Mouse (Mus musculus) MEL (cell line): ENCODE measurements around the gene Pxk. TPM values are rescaled to one million over a fixed set of nuclear protein-coding genes. Genes with fewer than 3 reads are reported as not detected.
"Not testable (repeated sequence)": the region's sequence is repeated elsewhere in the genome, so short reads cannot be mapped to it uniquely, and the experiment has no call there.

Experiments used
- DNase-seq: peaks from one replicate; pipeline ENCODE4 v3.0.0; 2011; ENCODE audit warnings: low read depth, low spot score
- H3K27ac ChIP-seq: 2 replicates; pipeline ENCODE4 v1.5.1; 2012; ENCODE audit warnings: low read depth, mild to moderate bottlenecking, control low read depth, low read length, moderate library complexity; ENCODE audit not compliant: control insufficient read depth
- H3K27me3 ChIP-seq, 2 experiments: fragments of 150-350 bp in 1 of 2; sonication (generic) in 1 of 2; 2 replicates each; pipeline ENCODE4 v1.6.1; 2012; ENCODE audit warnings: low read length in 2 of 2, mild to moderate bottlenecking in 2 of 2, improper control_type of control experiment in 1 of 2, moderate library complexity in 1 of 2; ENCODE audit not compliant: insufficient read depth in 2 of 2, control insufficient read depth in 1 of 2
- H3K36me3 ChIP-seq, 2 experiments: 2 replicates each; pipeline ENCODE4 v1.6.1; 2012 to 2014; ENCODE audit warnings: low read length in 2 of 2, improper control_type of control experiment in 1 of 2, inconsistent platforms in 1 of 2, mild to moderate bottlenecking in 1 of 2; ENCODE audit not compliant: insufficient read depth in 2 of 2, control insufficient read depth in 1 of 2
- H3K4me1 ChIP-seq, 2 experiments: fragments of 150-350 bp in 1 of 2; sonication (generic) in 1 of 2; 2 replicates each; pipeline ENCODE4 v1.6.1; 2012; ENCODE audit warnings: low read length in 2 of 2, improper control_type of control experiment in 1 of 2, mild to moderate bottlenecking in 1 of 2; ENCODE audit not compliant: insufficient read depth in 2 of 2, control insufficient read depth in 1 of 2
- H3K4me3 ChIP-seq, 2 experiments: fragments of 150-350 bp in 1 of 2; sonication (generic) in 1 of 2; 2 replicates each; pipeline ENCODE4 v1.5.1; 2012; ENCODE audit warnings: low read depth in 2 of 2, low read length in 2 of 2, mild to moderate bottlenecking in 2 of 2, moderate library complexity in 2 of 2, control low read depth in 1 of 2, improper control_type of control experiment in 1 of 2; ENCODE audit not compliant: control insufficient read depth in 1 of 2, insufficient read depth in 1 of 2
- H3K79me2 ChIP-seq: 2 replicates; pipeline ENCODE4 v1.6.1; 2012; ENCODE audit warnings: mild to moderate bottlenecking, low read length, moderate library complexity; ENCODE audit not compliant: control insufficient read depth, poor library complexity, insufficient read depth
- H3K9ac ChIP-seq: 2 replicates; pipeline ENCODE4 v1.6.1; 2012; ENCODE audit warnings: low read depth, mild to moderate bottlenecking, control low read depth, low read length, moderate library complexity; ENCODE audit not compliant: control insufficient read depth, poor library complexity, severe bottlenecking
- H3K9me3 ChIP-seq: fragments of 150-350 bp; sonication (generic); replicated peaks from 2 replicates; pipeline ENCODE4 v1.6.1; 2012; ENCODE audit warnings: mild to moderate bottlenecking, low read length, improper control_type of control experiment, moderate library complexity; ENCODE audit not compliant: insufficient read depth
- CHD1 ChIP-seq: IDR thresholded peaks from 2 replicates; pipeline ENCODE4 v1.6.1; 2012; ENCODE audit warnings: low read depth, mild to moderate bottlenecking, inconsistent platforms, low read length, improper control_type of control experiment
- CHD2 ChIP-seq: IDR thresholded peaks from 2 replicates; pipeline ENCODE4 v1.6.1; 2011; ENCODE audit warnings: low read length, improper control_type of control experiment
- EP300 ChIP-seq, 2 experiments: IDR thresholded peaks; 2 replicates each; pipeline ENCODE4 v1.6.1; 2011; ENCODE audit warnings: improper control_type of control experiment in 2 of 2, low read length in 2 of 2, low read depth in 1 of 2, mild to moderate bottlenecking in 1 of 2
- ETS1 ChIP-seq: IDR thresholded peaks from 2 replicates; pipeline ENCODE4 v1.6.1; 2012; ENCODE audit warnings: low read depth, mild to moderate bottlenecking, inconsistent platforms, low read length, improper control_type of control experiment, moderate library complexity
- GATA1 ChIP-seq: IDR thresholded peaks from 2 replicates; pipeline ENCODE4 v1.6.1; 2011; ENCODE audit warnings: low read depth, low read length, improper control_type of control experiment
- KAT2A ChIP-seq: conservative IDR thresholded peaks from 2 replicates; pipeline ENCODE4 v1.6.1; 2012; ENCODE audit warnings: low read depth, low read length, improper control_type of control experiment, inconsistent platforms
- MAFK ChIP-seq: IDR thresholded peaks from 2 replicates; pipeline ENCODE4 v1.6.1; 2011; ENCODE audit warnings: low read depth, mild to moderate bottlenecking, low read length, improper control_type of control experiment, borderline replicate concordance
- MAX ChIP-seq: IDR thresholded peaks from 2 replicates; pipeline ENCODE4 v1.6.1; 2011; ENCODE audit warnings: low read length, improper control_type of control experiment
- MEF2A ChIP-seq: IDR thresholded peaks from 2 replicates; pipeline ENCODE4 v1.6.1; 2014; ENCODE audit warnings: low read depth, mild to moderate bottlenecking, inconsistent platforms, low read length, improper control_type of control experiment; ENCODE audit not compliant: poor library complexity, insufficient replicate concordance, severe bottlenecking; ENCODE audit errors: extremely low read depth
- MXI1 ChIP-seq: IDR thresholded peaks from 2 replicates; pipeline ENCODE4 v1.6.1; 2011; ENCODE audit warnings: mild to moderate bottlenecking, low read depth, low read length, improper control_type of control experiment
- MYB ChIP-seq: IDR thresholded peaks from 2 replicates; pipeline ENCODE4 v1.6.1; 2011; ENCODE audit warnings: mild to moderate bottlenecking, low read depth, low read length, improper control_type of control experiment
- MYC ChIP-seq: IDR thresholded peaks from 2 replicates; pipeline ENCODE4 v1.6.1; 2011; ENCODE audit warnings: low read depth, mild to moderate bottlenecking, low read length, improper control_type of control experiment, moderate library complexity
- NELFE ChIP-seq: IDR thresholded peaks from 2 replicates; pipeline ENCODE4 v1.6.1; 2011; ENCODE audit warnings: low read depth, low read length, improper control_type of control experiment
- POLR2A ChIP-seq, 2 experiments: IDR thresholded peaks; 2 replicates each; pipeline ENCODE4 v1.6.1; 2011 to 2012; ENCODE audit warnings: low read length in 2 of 2, mild to moderate bottlenecking in 2 of 2, control low read depth in 1 of 2, improper control_type of control experiment in 1 of 2, low read depth in 1 of 2, moderate library complexity in 1 of 2; ENCODE audit not compliant: control insufficient read depth in 1 of 2, insufficient read depth in 1 of 2, poor library complexity in 1 of 2
- RAD21 ChIP-seq: IDR thresholded peaks from 2 replicates; pipeline ENCODE4 v1.6.1; 2011; ENCODE audit warnings: mild to moderate bottlenecking, low read depth, low read length, improper control_type of control experiment
- SIN3A ChIP-seq: IDR thresholded peaks from 2 replicates; pipeline ENCODE4 v1.6.1; 2012; ENCODE audit warnings: low read length, improper control_type of control experiment, inconsistent platforms
- TCF12 ChIP-seq: IDR thresholded peaks from 2 replicates; pipeline ENCODE4 v1.6.1; 2014; ENCODE audit warnings: low read depth, mild to moderate bottlenecking, inconsistent platforms, low read length, improper control_type of control experiment, moderate library complexity
- UBTF ChIP-seq: IDR thresholded peaks from 2 replicates; pipeline ENCODE4 v1.6.1; 2012; ENCODE audit warnings: low read depth, mild to moderate bottlenecking, inconsistent platforms, low read length, improper control_type of control experiment, moderate library complexity, borderline replicate concordance; ENCODE audit not compliant: insufficient read depth
- USF1 ChIP-seq: IDR thresholded peaks from 2 replicates; pipeline ENCODE4 v1.6.1; 2014; ENCODE audit warnings: low read depth, mild to moderate bottlenecking, inconsistent platforms, low read length, improper control_type of control experiment, moderate library complexity
- ZC3H11A ChIP-seq: IDR thresholded peaks from 2 replicates; pipeline ENCODE4 v1.6.1; 2012; ENCODE audit warnings: low read depth, mild to moderate bottlenecking, inconsistent platforms, low read length, improper control_type of control experiment
- polyA plus RNA-seq, 2 experiments: library from polyadenylated mRNA; stranded (reverse) in 1 of 2; unstranded in 1 of 2; fragments of >175 nt in 1 of 2; fragments of >200 nt in 1 of 2; gene quantifications; 2 replicates each; pipeline versions ENCODE4 v1.2.1 to v1.2.4; 2012; ENCODE audit warnings: low replicate concordance in 2 of 2, low read depth in 1 of 2; ENCODE audit not compliant: insufficient read length in 2 of 2, insufficient read depth in 1 of 2, missing spikeins in 1 of 2
- total RNA-seq: library from RNA; depleted of rRNA; stranded (reverse); fragments of 300-350 nt; gene quantifications from 2 replicates; pipeline ENCODE4 v1.2.3, GENCODE M21; 2012

The Pxk gene
- total and polyA plus RNA-seq, 3 experiments: 5.9 to 12.9 TPM; not detected in 1

DNA sequence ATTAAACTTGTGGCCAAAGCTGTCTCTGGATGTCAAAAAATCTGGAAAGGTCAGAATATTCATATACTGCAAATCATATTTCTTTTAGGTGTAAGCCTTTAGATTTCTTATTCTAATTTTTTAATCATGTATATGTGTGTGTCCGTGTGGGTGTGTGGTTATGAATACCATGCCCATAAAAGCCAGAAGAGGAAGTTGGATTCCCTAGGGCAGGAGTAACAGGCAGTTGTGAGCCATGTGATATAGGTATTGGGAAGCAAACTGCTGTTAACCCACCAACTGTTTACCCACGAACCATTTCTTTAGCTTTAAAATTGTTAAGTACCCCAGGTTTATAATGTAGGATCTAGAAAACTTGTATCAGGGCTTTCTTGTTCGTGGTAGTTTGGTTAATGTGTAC is 21.9 kb downstream of the Pxk start:
- peak; percentile 33 for DNase-seq
- no peak for TF ChIP-seq NELFE
- TF ChIP-seq EP300 (IDR thresholded peaks at IDR 0.05; ENCODE audit: low read depth in 1 of 2, low read length in 2 of 2): peak; percentile 21 to 28; a peak in 1 of 4 replicates
- 0 out of 2 replicates have a peak, but pooled peaks have one; percentile 21 for TF ChIP-seq USF1
- no peaks in the 10 kb centered on the region for H3K9me3 ChIP-seq
- no peak overlapping the region for H3K9ac ChIP-seq
- H3K36me3 ChIP-seq: peaks cover 0 to 2% of the 10 kb centered on the region in 2 experiments; a peak in 1 of 4 replicates
- H3K27ac ChIP-seq: no peak overlapping the region
- peaks cover 0 to 5% of the 10 kb centered on the region in 2 experiments; a peak in 1 of 4 replicates for H3K4me1 ChIP-seq
- H3K79me2 ChIP-seq: no peaks in the 10 kb centered on the region
- H3K4me3 ChIP-seq: no peak overlapping the region
- H3K27me3 ChIP-seq: no peaks in the 10 kb centered on the region

DNA sequence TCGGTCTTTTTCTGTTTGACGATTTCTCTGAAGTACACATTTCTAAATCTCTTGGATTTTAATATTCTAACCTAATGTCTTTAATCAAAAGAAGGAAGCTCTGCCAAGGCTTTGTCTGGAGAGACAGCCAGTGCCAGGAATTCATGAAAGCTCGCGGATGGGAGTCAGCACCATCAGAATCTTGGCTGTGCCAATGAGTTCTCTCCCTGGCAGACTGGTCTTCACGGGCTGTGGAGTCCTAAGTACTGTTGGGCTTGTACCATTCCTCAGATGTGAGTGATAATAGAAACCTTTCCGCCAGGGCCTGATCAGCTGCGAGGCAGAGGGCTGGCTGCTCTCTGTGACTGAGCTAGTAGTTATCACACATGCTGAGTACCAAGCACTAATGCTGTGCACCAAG is 25.1 kb downstream of the Pxk start:
- no peaks in the 10 kb centered on the region for H3K27me3 ChIP-seq
- DNase-seq: no peak
- H3K4me3 ChIP-seq: no peak overlapping the region
- peaks cover 0 to 2% of the 10 kb centered on the region in 2 experiments; a peak in 1 of 4 replicates for H3K36me3 ChIP-seq
- H3K27ac ChIP-seq: no peak overlapping the region
- no peaks in the 10 kb centered on the region for H3K79me2 ChIP-seq
- H3K9me3 ChIP-seq: no peaks in the 10 kb centered on the region
- H3K4me1 ChIP-seq: peaks cover 0 to 5% of the 10 kb centered on the region in 2 experiments; a peak in 1 of 4 replicates
- H3K9ac ChIP-seq: no peak overlapping the region
- TF ChIP-seq SIN3A (no peak), MAFK (no peak), GATA1 (no peak), ETS1 (no peak), MXI1 (no peak), UBTF (no peak), MYC (no peak), TCF12 (no peak), KAT2A (no peak), POLR2A (IDR thresholded peaks at IDR 0.05; ENCODE audit: control insufficient read depth in 1 of 2, insufficient read depth in 1 of 2, low read depth in 1 of 2, low read length in 2 of 2, poor library complexity in 1 of 2) (no peak), MAX (no peak), ZC3H11A (no peak), CHD2 (no peak), MYB (no peak), RAD21 (no peak), CHD1 (no peak), MEF2A (no peak)

DNA sequence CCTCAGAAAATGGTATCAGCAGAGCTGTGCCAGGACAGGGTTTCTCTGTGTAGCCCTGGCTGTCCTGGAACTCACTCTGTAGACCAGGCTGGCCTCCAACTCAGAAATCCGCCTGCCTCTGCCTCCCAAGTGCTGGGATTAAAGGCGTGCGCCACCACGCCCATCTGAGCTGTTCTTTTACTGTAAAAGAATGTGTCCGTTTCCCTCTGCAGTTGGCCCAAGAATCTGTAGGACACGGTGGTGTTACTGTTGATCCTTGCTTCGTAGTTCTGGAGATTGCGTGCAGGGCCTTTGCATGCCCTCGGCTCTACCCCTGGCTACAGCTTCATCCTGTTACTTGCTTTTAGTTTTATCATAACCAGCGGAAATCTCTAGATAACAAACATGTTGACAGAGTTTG is 25.6 kb downstream of the Pxk start:
- not testable (repeated sequence) for H3K36me3 ChIP-seq, H3K4me1 ChIP-seq, DNase-seq, H3K9ac ChIP-seq, H3K27me3 ChIP-seq, H3K9me3 ChIP-seq, H3K4me3 ChIP-seq, H3K27ac ChIP-seq, H3K79me2 ChIP-seq
